Mouse (Mus musculus) CH12.LX (cell line): ENCODE measurements around the gene Usp19. TPM values are rescaled to one million over a fixed set of nuclear protein-coding genes. Genes with fewer than 3 reads are reported as not detected.

Source experiments
- DNase-seq: peaks from one replicate; pipeline ENCODE4 v3.0.0-alpha.2; 2013; ENCODE audit errors: extremely low read depth
- H3K27ac ChIP-seq: 2 replicates; pipeline ENCODE4 v1.5.1; 2012; ENCODE audit warnings: low read depth, mild to moderate bottlenecking, control low read depth, moderate library complexity; ENCODE audit not compliant: insufficient read depth
- H3K27me3 ChIP-seq: replicated peaks from 2 replicates; pipeline ENCODE3; 2012; ENCODE audit warnings: inconsistent platforms
- H3K36me3 ChIP-seq, 2 experiments: replicated peaks in 1 of 2; 2 replicates each; pipeline versions ENCODE3 to v1.6.1; 2012; ENCODE audit warnings: inconsistent platforms in 1 of 2, low read length in 1 of 2, mild to moderate bottlenecking in 1 of 2, mixed read lengths in 1 of 2, moderate library complexity in 1 of 2; ENCODE audit not compliant: control insufficient read depth in 1 of 2, insufficient read depth in 1 of 2
- H3K4me1 ChIP-seq, 2 experiments: 2 replicates each; pipeline ENCODE4 v1.6.1; 2012; ENCODE audit warnings: inconsistent platforms in 1 of 2, moderate library complexity in 1 of 2; ENCODE audit not compliant: insufficient read depth in 2 of 2, control insufficient read depth in 1 of 2
- H3K4me2 ChIP-seq: 2 replicates; pipeline ENCODE4 v1.6.1; 2012; ENCODE audit warnings: low read depth, mild to moderate bottlenecking, control low read depth; ENCODE audit not compliant: poor library complexity, insufficient read depth, severe bottlenecking
- H3K4me3 ChIP-seq, 3 experiments: fragments of 150-350 bp in 1 of 3; sonication (generic) in 1 of 3; replicated peaks in 1 of 3; 2 replicates each; pipeline versions ENCODE3 to v1.5.1; 2011 to 2012; ENCODE audit warnings: low read depth in 2 of 3, low read length in 2 of 3, mild to moderate bottlenecking in 2 of 3, moderate library complexity in 2 of 3, control low read depth in 1 of 3, improper control_type of control experiment in 1 of 3, inconsistent platforms in 1 of 3, mixed read lengths in 1 of 3; ENCODE audit not compliant: poor library complexity in 1 of 3
- H3K79me2 ChIP-seq: replicated peaks from 2 replicates; pipeline ENCODE4 v1.6.1; 2012; ENCODE audit warnings: mild to moderate bottlenecking, moderate library complexity; ENCODE audit not compliant: control insufficient read depth, poor library complexity, insufficient read depth, severe bottlenecking; ENCODE audit errors: extremely low read depth
- H3K9ac ChIP-seq: 2 replicates; pipeline ENCODE4 v1.6.1; 2012; ENCODE audit warnings: low read depth, mild to moderate bottlenecking, control low read depth, moderate library complexity; ENCODE audit not compliant: insufficient read depth
- H3K9me3 ChIP-seq: replicated peaks from 2 replicates; pipeline ENCODE3; 2012; ENCODE audit warnings: low read length, inconsistent platforms, mixed read lengths
- BHLHE40 ChIP-seq: IDR thresholded peaks from 2 replicates; pipeline ENCODE4 v1.6.1; 2011; ENCODE audit warnings: mild to moderate bottlenecking, low read depth, low read length, improper control_type of control experiment
- CHD2 ChIP-seq: IDR thresholded peaks from 2 replicates; pipeline ENCODE4 v1.6.1; 2011; ENCODE audit warnings: low read length, improper control_type of control experiment
- CTCF ChIP-seq, 2 experiments: IDR thresholded peaks in 1 of 2; conservative IDR thresholded peaks in 1 of 2; 2 replicates each; pipeline ENCODE4 v1.5.1; 2011 to 2012; ENCODE audit warnings: low read depth in 2 of 2, low read length in 2 of 2, improper control_type of control experiment in 1 of 2, inconsistent platforms in 1 of 2, mild to moderate bottlenecking in 1 of 2, moderate library complexity in 1 of 2
- ELF1 ChIP-seq: IDR thresholded peaks from 2 replicates; pipeline ENCODE4 v1.6.1; 2014; ENCODE audit warnings: low read depth, mild to moderate bottlenecking, inconsistent platforms, low read length, improper control_type of control experiment
- EP300 ChIP-seq: IDR thresholded peaks from 2 replicates; pipeline ENCODE4 v1.6.1; 2011; ENCODE audit warnings: low read length, improper control_type of control experiment
- IRF4 ChIP-seq: IDR thresholded peaks from 2 replicates; pipeline ENCODE4 v1.6.1; 2014; ENCODE audit warnings: low read depth, mild to moderate bottlenecking, inconsistent platforms, low read length, improper control_type of control experiment
- JUN ChIP-seq: IDR thresholded peaks from 2 replicates; pipeline ENCODE4 v1.6.1; 2011; ENCODE audit warnings: low read depth, mild to moderate bottlenecking, low read length, improper control_type of control experiment, moderate library complexity; ENCODE audit not compliant: insufficient read depth
- MAFK ChIP-seq: IDR thresholded peaks from 2 replicates; pipeline ENCODE4 v1.6.1; 2011; ENCODE audit warnings: low read length, improper control_type of control experiment; ENCODE audit not compliant: insufficient replicate concordance
- MAX ChIP-seq: IDR thresholded peaks from 2 replicates; pipeline ENCODE4 v1.6.1; 2011; ENCODE audit warnings: low read length, improper control_type of control experiment
- MAZ ChIP-seq: IDR thresholded peaks from 2 replicates; pipeline ENCODE4 v1.6.1; 2012; ENCODE audit warnings: low read depth, mild to moderate bottlenecking, inconsistent platforms, low read length, improper control_type of control experiment, moderate library complexity
- MXI1 ChIP-seq: IDR thresholded peaks from 2 replicates; pipeline ENCODE4 v1.6.1; 2011; ENCODE audit warnings: mild to moderate bottlenecking, low read depth, low read length, improper control_type of control experiment
- MYC ChIP-seq: IDR thresholded peaks from 2 replicates; pipeline ENCODE4 v1.6.1; 2011; ENCODE audit warnings: low read depth, mild to moderate bottlenecking, improper control_type of control experiment, low read length
- PAX5 ChIP-seq: IDR thresholded peaks from 2 replicates; pipeline ENCODE4 v1.6.1; 2012; ENCODE audit warnings: low read length, inconsistent platforms, mixed read lengths
- POLR2A ChIP-seq: IDR thresholded peaks from 2 replicates; pipeline ENCODE4 v1.6.1; 2011; ENCODE audit warnings: low read depth, mild to moderate bottlenecking, improper control_type of control experiment, low read length
- POLR2AphosphoS2 ChIP-seq: IDR thresholded peaks from 2 replicates; pipeline ENCODE4 v1.6.1; 2011; ENCODE audit warnings: low read depth, low read length, improper control_type of control experiment
- RAD21 ChIP-seq: IDR thresholded peaks from 2 replicates; pipeline ENCODE4 v1.6.1; 2011; ENCODE audit warnings: low read depth, mild to moderate bottlenecking, low read length, improper control_type of control experiment, moderate library complexity
- RCOR1 ChIP-seq: conservative IDR thresholded peaks from 2 replicates; pipeline ENCODE4 v1.6.1; 2012; ENCODE audit warnings: low read depth, mild to moderate bottlenecking, inconsistent platforms, low read length, improper control_type of control experiment
- SIN3A ChIP-seq: IDR thresholded peaks from 2 replicates; pipeline ENCODE4 v1.6.1; 2012; ENCODE audit warnings: low read length, improper control_type of control experiment, inconsistent platforms
- SMC3 ChIP-seq: IDR thresholded peaks from 2 replicates; pipeline ENCODE4 v1.6.1; 2011; ENCODE audit warnings: low read depth, low read length, improper control_type of control experiment
- TBP ChIP-seq: conservative IDR thresholded peaks from 2 replicates; pipeline ENCODE4 v1.6.1; 2011; ENCODE audit warnings: low read depth, low read length, improper control_type of control experiment
- TCF12 ChIP-seq: IDR thresholded peaks from 2 replicates; pipeline ENCODE4 v1.6.1; 2014; ENCODE audit warnings: low read depth, mild to moderate bottlenecking, inconsistent platforms, low read length, improper control_type of control experiment
- ZC3H11A ChIP-seq: IDR thresholded peaks from 2 replicates; pipeline ENCODE4 v1.6.1; 2012; ENCODE audit warnings: low read depth, mild to moderate bottlenecking, inconsistent platforms, low read length, improper control_type of control experiment
- ZNF384 ChIP-seq: IDR thresholded peaks from 2 replicates; pipeline ENCODE4 v1.6.1; 2012; ENCODE audit warnings: low read depth, low read length, improper control_type of control experiment, inconsistent platforms
- dilution Hi-C: fragments of 300-500 bp; cut with MboI; formaldehyde crosslinking; loops from 2 replicates; pipeline ENCODE4 v1.14.3; 2020; ENCODE audit warnings: low sequenced_read_pairs; ENCODE audit not compliant: extremely low pct_unique_long_range_greater_than_20kb, extremely low pct_ligation_motif_present
- in situ Hi-C: fragments of 300-500 bp; cut with MboI; formaldehyde crosslinking; loops from 3 replicates; pipeline ENCODE4 v1.14.3; 2019; ENCODE audit warnings: low sequenced_read_pairs, low pct_ligation_motif_present, low pct_unique_long_range_greater_than_20kb, mixed read lengths
- polyA plus RNA-seq: library from polyadenylated mRNA; unstranded; fragments of >175 nt; gene quantifications from 2 replicates; pipeline ENCODE4 v1.2.1, GENCODE M21; 2012; ENCODE audit warnings: low read depth; ENCODE audit not compliant: insufficient read length
- total RNA-seq, 2 experiments: library from RNA; depleted of rRNA; stranded (reverse); fragments of 300-350 nt in 1 of 2; fragments of >200 nt in 1 of 2; gene quantifications; 2 replicates each; pipeline ENCODE4 v1.2.3; 2012 to 2014

The Usp19 gene
- total and polyA plus RNA-seq, 3 experiments = 36.5 to 106 (median 69.9) TPM

GRCm38 (mm10) chr9:108451519-108452160 lies 38.8 kb upstream of the Usp19 start:
- no peak overlapping the region for H3K9ac ChIP-seq
- H3K4me1 ChIP-seq = peaks cover 0 to 13% of the 10 kb centered on the region in 2 experiments; a peak in 3 of 4 replicates
- in situ Hi-C loops (no loop called here), dilution Hi-C loops (no loop called here)
- H3K4me2 ChIP-seq = no peak overlapping the region
- peaks cover 9% of the 10 kb centered on the region for H3K27me3 ChIP-seq
- H3K4me3 ChIP-seq = peak overlapping the region in 1 of 3 experiments; percentile 55
- TF ChIP-seq ZNF384 (no peak), ELF1 (no peak), MXI1 (no peak), SMC3 (no peak), CHD2 (no peak), JUN (no peak), SIN3A (no peak), ZC3H11A (no peak), MAFK (no peak), TCF12 (no peak), MYC (no peak), IRF4 (no peak), MAX (no peak), PAX5 (no peak), EP300 (no peak), RCOR1 (no peak), CTCF (conservative IDR thresholded peaks at IDR 0.05 in 1 of 2, IDR thresholded peaks at IDR 0.05 in 1 of 2; ENCODE audit: low read depth in 2 of 2, low read length in 2 of 2) (no peak), POLR2A (no peak), POLR2AphosphoS2 (no peak)
- H3K27ac ChIP-seq = no peak overlapping the region
- no peaks in the 10 kb centered on the region for H3K79me2 ChIP-seq
- H3K9me3 ChIP-seq = no peaks in the 10 kb centered on the region
- no peak for DNase-seq
- H3K36me3 ChIP-seq = no peaks in the 10 kb centered on the region

GRCm38 (mm10) chr9:108452291-108452906 lies 38.0 kb upstream of the Usp19 start:
- Histone ChIP-seq H3K4me2 (peak overlapping the region; percentile 84), H3K79me2 (no peaks in the 10 kb centered on the region), H3K9me3 (no peaks in the 10 kb centered on the region)
- TF ChIP-seq ELF1 (no peak), MXI1 (no peak), TBP (0 out of 2 replicates have a peak, but pooled peaks have one; percentile 40), MAZ (0 out of 2 replicates have a peak, but pooled peaks have one; percentile 19), CTCF (conservative IDR thresholded peaks at IDR 0.05 in 1 of 2, IDR thresholded peaks at IDR 0.05 in 1 of 2; ENCODE audit: low read depth in 2 of 2, low read length in 2 of 2) (peak; percentile 50 to 84), BHLHE40 (0 out of 2 replicates have a peak, but pooled peaks have one; percentile 5), SMC3 (peak; percentile 40), RAD21 (peak; percentile 52)
- TF ChIP-seq, all 38 proteins: peak for 6
- Histone ChIP-seq H3K9ac (peak overlapping the region; percentile 84), H3K36me3 (no peaks in the 10 kb centered on the region), H3K27ac (no peak overlapping the region), H3K4me3 (peak overlapping the region; percentile 49 to 82 (median 55)), H3K4me1 (peaks cover 0 to 13% of the 10 kb centered on the region in 2 experiments; a peak in 3 of 4 replicates), H3K27me3 (peaks cover 9% of the 10 kb centered on the region)
- peak; percentile 86 for DNase-seq
- in situ Hi-C loops = no loop called here
- dilution Hi-C loops = no loop called here
